Mouse (Mus musculus) embryo, embryonic 10 days (tissue): ENCODE results near the gene Rlim.

Source experiments
- DNase-seq: peaks from one replicate; pipeline ENCODE4 v3.0.0-alpha.2; 2015; ENCODE audit warnings: low spot score

Gene Rlim

GRCm38 (mm10) chrX:103981169-103981689 lies at the start of gene Rlim:
TSS of gene Rlim (minus strand) at chrX:103981284.
- peak; percentile 91 for DNase-seq

GRCm38 (mm10) chrX:104017196-104017595 lies 36.1 kb upstream of the Rlim start:
- no peak for DNase-seq

- no peak for DNase-seq
These were observed 34.0 kb upstream of the Rlim start for GRCm38 (mm10) chrX:104015048-104015447.

GRCm38 (mm10) chrX:104013318-104013811 lies 32.3 kb upstream of the Rlim start:
- DNase-seq = peak; percentile 49

- no peak for DNase-seq
These were observed 13.7 kb upstream of the Rlim start for GRCm38 (mm10) chrX:103994741-103995140.

- DNase-seq = no peak
These were observed 12.8 kb upstream of the Rlim start for GRCm38 (mm10) chrX:103993864-103994263.

GRCm38 (mm10) chrX:103991702-103992101 lies 10.6 kb upstream of the Rlim start:
- DNase-seq = peak; percentile 52

- DNase-seq = no peak
These were observed 9.3 kb upstream of the Rlim start for GRCm38 (mm10) chrX:103990392-103990791.

- DNase-seq = peak; percentile 32
These were observed 6.3 kb upstream of the Rlim start for GRCm38 (mm10) chrX:103987215-103987964.

- peak; percentile 7 for DNase-seq
These were observed 5.1 kb upstream of the Rlim start for GRCm38 (mm10) chrX:103986159-103986558.

- no peak for DNase-seq
These were observed 3.9 kb upstream of the Rlim start for GRCm38 (mm10) chrX:103984992-103985391.

GRCm38 (mm10) chrX:103981806-103982205 lies 722 bp upstream of the Rlim start:
- DNase-seq = no peak

GRCm38 (mm10) chrX:103980590-103981168 lies 405 bp downstream of the Rlim start:
- DNase-seq = no peak

GRCm38 (mm10) chrX:103980036-103980435 lies 1.0 kb downstream of the Rlim start:
- peak; percentile 44 for DNase-seq

GRCm38 (mm10) chrX:103939701-103940100 lies 41.4 kb downstream of the Rlim start:
- DNase-seq = no peak

GRCm38 (mm10) chrX:103937333-103937732 lies 43.8 kb downstream of the Rlim start:
- peak; percentile 13 for DNase-seq

- peak; percentile 3 for DNase-seq
These were observed 58.6 kb downstream of the Rlim start for GRCm38 (mm10) chrX:103922436-103922835.

GRCm38 (mm10) chrX:103918954-103919353 lies 62.1 kb downstream of the Rlim start:
- peak; percentile 7 for DNase-seq

GRCm38 (mm10) chrX:103914790-103915189 lies 66.3 kb downstream of the Rlim start:
- DNase-seq = peak; percentile 65
